Mouse (Mus musculus): ENCODE data around the gene Trpm2. TPM values are rescaled to one million over a fixed set of nuclear protein-coding genes. Genes with fewer than 3 reads are reported as not detected.

Trpm2 gene
- polyA plus RNA-seq, 1 experiment from 2014 or later: 0.85 TPM

DNA sequence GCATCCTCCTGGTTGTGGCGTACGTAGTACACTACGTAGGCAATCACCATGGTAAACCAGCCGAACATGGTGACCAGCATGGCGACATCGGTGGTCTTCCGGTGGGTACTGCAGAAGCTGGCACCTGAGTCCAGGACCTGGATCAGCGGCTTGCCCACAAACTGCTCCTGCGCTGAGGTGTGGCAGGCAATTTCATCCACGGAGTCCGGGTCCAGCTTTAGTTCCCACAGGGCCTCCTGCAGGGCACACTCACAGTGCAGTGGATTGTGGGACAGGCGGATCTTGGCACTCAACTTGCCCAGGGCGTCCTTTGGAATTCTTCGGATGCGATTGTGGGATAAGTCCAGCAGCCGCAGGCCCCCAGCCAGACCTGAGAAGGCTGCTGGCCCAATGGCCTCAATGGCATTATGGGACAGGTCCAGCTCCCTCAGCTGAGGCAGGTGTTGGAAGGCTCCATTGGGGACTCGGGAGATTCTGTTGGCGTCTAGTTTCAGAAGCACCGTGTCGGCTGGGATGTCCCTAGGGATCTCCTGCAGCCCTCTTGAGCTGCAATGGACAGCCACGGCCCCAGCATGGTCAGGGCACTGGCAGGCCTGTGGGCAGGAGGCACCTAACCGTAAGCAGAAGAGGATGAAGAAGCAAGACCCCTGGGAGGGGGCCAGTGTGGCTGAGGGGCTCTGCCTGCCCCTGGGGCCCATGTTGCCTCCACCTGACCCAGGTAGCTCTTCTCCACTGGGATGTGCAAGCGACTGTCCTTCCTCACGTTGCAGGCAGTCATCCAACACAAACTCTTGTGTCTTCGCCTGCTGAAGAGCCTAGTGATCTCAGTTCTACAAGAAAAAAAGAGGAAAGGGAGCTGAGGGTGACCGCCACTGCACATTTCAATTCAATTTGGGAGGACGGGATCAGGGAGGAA is 69.2 kb downstream of the Trpm2 start:
- ATAC-seq (ENCODE audit: low FRiP score, low TSS enrichment) (no peak), DNase-seq (ENCODE audit: low spot score) (no peak)
- Histone ChIP-seq H3K27me3 (ENCODE audit: control insufficient read depth, insufficient read depth, low read length) (no peaks in the 10 kb centered on the region), H3K4me1 (replicated peaks; ENCODE audit: control insufficient read depth, insufficient read depth) (no peaks in the 10 kb centered on the region; the same call in 1 of the 2 replicates), H3K27ac (replicated peaks) (no peak overlapping the region), H3K4me2 (replicated peaks; ENCODE audit: low read depth) (peak overlapping the region; percentile 81), H3K9me3 (ENCODE audit: control insufficient read depth, low read length) (no peaks in the 10 kb centered on the region), H3K36me3 (ENCODE audit: control insufficient read depth, insufficient read depth, low read length) (no peaks in the 10 kb centered on the region), H3K9ac (ENCODE audit: low read length) (0 out of 2 replicates have a peak overlapping the region, but pooled peaks have one; percentile 61), H3K4me3 (ENCODE audit: low read depth, low read length) (no peak overlapping the region; the same call in 1 of the 2 replicates)
- WGBS: 88% methylated on average over 27 of the region's 27 CpGs
- TF ChIP-seq EP300 (optimal IDR thresholded peaks at IDR 0.05) (no peak), CTCF (IDR thresholded peaks at IDR 0.05; ENCODE audit: low read depth) (no peak)

DNA sequence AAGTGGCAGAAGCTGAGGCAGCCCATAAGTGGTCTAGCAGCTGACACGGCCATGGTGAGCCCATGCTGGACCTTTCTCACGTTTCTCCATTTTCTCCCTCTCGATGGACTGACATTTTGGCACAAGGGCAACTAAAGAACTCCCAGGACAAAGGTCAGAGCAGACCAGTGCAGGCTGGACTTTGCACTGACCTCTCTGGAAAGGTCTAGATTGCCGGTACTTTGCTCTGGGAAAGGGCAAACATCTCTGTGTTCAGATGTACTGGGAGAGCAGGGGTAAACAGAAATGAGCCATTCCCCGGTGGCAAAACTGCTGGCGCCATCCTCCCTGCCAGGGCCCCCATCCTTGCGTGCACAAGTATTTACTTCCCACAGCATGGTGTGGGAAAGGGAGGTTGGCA is 70.2 kb downstream of the Trpm2 start:
- H3K4me3 ChIP-seq (ENCODE audit: low read depth, low read length): no peak overlapping the region
- DNase-seq (ENCODE audit: low spot score) (no peak), ATAC-seq (ENCODE audit: low FRiP score, low TSS enrichment) (no peak)
- H3K4me1 ChIP-seq (replicated peaks; ENCODE audit: control insufficient read depth, insufficient read depth): no peaks in the 10 kb centered on the region; the same call in 1 of the 2 replicates
- no peaks in the 10 kb centered on the region for H3K9me3 ChIP-seq (ENCODE audit: control insufficient read depth, low read length)
- no peaks in the 10 kb centered on the region for H3K27me3 ChIP-seq (ENCODE audit: control insufficient read depth, insufficient read depth, low read length)
- no peak overlapping the region for H3K27ac ChIP-seq (replicated peaks)
- 58% methylated on average over 7 of the region's 7 CpGs for WGBS
- H3K4me2 ChIP-seq (replicated peaks; ENCODE audit: low read depth): no peak overlapping the region
- H3K36me3 ChIP-seq (ENCODE audit: control insufficient read depth, insufficient read depth, low read length): no peaks in the 10 kb centered on the region
- no peak overlapping the region for H3K9ac ChIP-seq (ENCODE audit: low read length)
- TF ChIP-seq CTCF (IDR thresholded peaks at IDR 0.05; ENCODE audit: low read depth) (no peak), EP300 (optimal IDR thresholded peaks at IDR 0.05) (no peak)

DNA sequence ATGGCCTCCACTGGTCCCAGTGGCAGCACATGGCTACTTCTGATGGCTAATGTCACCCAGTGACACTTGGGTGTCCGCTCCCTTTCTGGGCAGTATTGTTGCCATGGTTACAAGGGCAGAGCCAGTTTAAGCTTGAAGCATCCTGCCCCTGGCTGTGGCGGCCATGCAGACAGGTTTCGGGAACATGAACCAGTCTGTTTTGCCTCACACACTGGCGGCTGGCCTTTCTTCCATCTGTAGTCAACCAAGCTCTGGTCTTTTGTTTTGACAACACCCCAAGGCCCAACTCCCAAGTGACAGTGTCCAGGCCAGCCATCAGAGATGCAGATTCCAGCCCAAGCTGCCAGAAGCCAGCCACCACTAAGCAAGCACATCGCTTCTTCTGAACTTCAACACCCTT is 74.8 kb downstream of the Trpm2 start:
- Histone ChIP-seq H3K4me2 (replicated peaks; ENCODE audit: low read depth) (no peak overlapping the region), H3K9me3 (ENCODE audit: control insufficient read depth, low read length) (no peaks in the 10 kb centered on the region), H3K9ac (ENCODE audit: low read length) (no peak overlapping the region), H3K36me3 (ENCODE audit: control insufficient read depth, insufficient read depth, low read length) (no peaks in the 10 kb centered on the region), H3K27ac (replicated peaks) (0 out of 2 replicates have a peak overlapping the region, but pooled peaks have one; percentile 30), H3K4me1 (replicated peaks; ENCODE audit: control insufficient read depth, insufficient read depth) (no peaks in the 10 kb centered on the region), H3K4me3 (ENCODE audit: low read depth, low read length) (no peak overlapping the region), H3K27me3 (ENCODE audit: control insufficient read depth, insufficient read depth, low read length) (no peaks in the 10 kb centered on the region)
- no peak for TF ChIP-seq EP300 (optimal IDR thresholded peaks at IDR 0.05)
- TF ChIP-seq CTCF (IDR thresholded peaks at IDR 0.05; ENCODE audit: low read depth): peak; percentile 14; the same call in 1 of the 2 replicates
- WGBS: 49% methylated on average over 5 of the region's 5 CpGs
- DNase-seq (ENCODE audit: low spot score) (no peak), ATAC-seq (ENCODE audit: low FRiP score, low TSS enrichment) (peak; percentile 41; the same call in 1 of the 2 replicates)

DNA sequence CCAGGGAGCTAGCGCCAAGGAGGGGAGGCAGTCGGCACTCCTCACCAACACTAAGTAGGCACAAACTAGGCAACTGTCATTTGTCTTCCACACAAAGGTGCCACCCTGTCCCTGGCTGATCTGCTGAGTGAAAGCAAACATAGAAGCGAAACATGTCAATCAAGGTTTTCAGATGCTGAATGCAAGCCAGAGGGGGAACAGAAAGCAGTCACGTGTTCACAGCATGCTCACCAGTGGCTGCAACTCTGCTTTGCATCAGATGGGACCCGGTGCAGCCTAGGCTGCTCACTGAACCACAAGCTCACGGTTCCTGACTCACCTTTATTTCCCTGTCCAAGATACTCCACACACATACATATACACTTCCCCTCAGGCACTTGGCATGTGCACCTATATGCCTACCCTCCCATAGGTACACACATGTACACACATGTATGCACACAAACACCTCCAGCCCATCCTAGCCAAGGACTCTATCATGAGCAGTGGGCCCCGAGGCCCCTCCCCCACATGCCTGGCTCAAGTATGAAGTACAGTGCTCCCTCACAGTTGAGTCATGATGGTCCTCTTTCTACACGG is 79.3 kb downstream of the Trpm2 start:
- Histone ChIP-seq H3K4me3 (ENCODE audit: low read depth, low read length) (no peak overlapping the region), H3K9ac (ENCODE audit: low read length) (no peak overlapping the region), H3K4me1 (replicated peaks; ENCODE audit: control insufficient read depth, insufficient read depth) (no peaks in the 10 kb centered on the region), H3K4me2 (replicated peaks; ENCODE audit: low read depth) (no peak overlapping the region), H3K27me3 (ENCODE audit: control insufficient read depth, insufficient read depth, low read length) (no peaks in the 10 kb centered on the region), H3K27ac (replicated peaks) (no peak overlapping the region), H3K36me3 (ENCODE audit: control insufficient read depth, insufficient read depth, low read length) (no peaks in the 10 kb centered on the region), H3K9me3 (ENCODE audit: control insufficient read depth, low read length) (no peaks in the 10 kb centered on the region)
- ATAC-seq (ENCODE audit: low FRiP score, low TSS enrichment) (no peak), DNase-seq (ENCODE audit: low spot score) (no peak)
- TF ChIP-seq EP300 (optimal IDR thresholded peaks at IDR 0.05) (no peak), CTCF (IDR thresholded peaks at IDR 0.05; ENCODE audit: low read depth) (no peak)
- 74% methylated on average over 8 of the region's 8 CpGs for WGBS

DNA sequence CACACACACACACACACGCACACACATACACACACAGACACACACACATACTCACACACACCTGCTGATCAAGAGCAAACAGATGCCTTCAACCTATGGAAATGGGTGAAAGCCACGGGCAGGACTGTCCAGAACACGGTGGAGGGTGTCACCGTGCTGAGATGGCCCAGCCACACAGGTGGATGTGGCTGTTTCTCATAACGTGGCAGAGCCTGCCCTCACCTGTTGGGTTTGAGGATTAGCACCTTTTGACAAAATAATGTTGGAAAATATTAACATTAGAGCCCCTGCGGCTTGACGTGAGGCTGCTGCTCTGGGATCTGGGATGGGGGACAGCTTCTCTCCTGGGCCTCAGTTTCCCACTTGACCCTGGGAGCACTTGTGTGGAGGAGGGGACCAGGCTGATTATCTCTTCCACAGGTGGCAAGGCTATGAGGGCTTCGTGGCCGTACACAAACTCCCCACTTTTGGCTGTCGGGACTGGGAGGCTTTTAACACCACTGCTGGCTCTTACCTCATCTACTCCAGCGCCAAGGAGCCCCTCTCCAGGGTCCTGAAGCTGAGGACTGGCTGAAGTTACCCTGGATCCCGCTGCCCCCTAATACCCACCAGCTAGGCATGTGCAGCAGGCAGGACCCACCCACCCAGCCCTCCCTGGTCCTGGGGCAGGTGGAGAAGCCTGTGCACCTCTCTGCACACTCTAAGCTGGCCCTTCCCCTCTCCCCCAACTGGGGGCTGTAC is 84.2 kb downstream of the Trpm2 start:
- H3K27ac ChIP-seq (replicated peaks): no peak overlapping the region
- TF ChIP-seq EP300 (optimal IDR thresholded peaks at IDR 0.05) (no peak), CTCF (IDR thresholded peaks at IDR 0.05; ENCODE audit: low read depth) (peak; percentile 58)
- H3K4me2 ChIP-seq (replicated peaks; ENCODE audit: low read depth): no peak overlapping the region
- DNase-seq (ENCODE audit: low spot score) (no peak), ATAC-seq (ENCODE audit: low FRiP score, low TSS enrichment) (peak; percentile 57; the same call in 1 of the 2 replicates)
- no peaks in the 10 kb centered on the region for H3K9me3 ChIP-seq (ENCODE audit: control insufficient read depth, low read length)
- H3K27me3 ChIP-seq (ENCODE audit: control insufficient read depth, insufficient read depth, low read length): no peaks in the 10 kb centered on the region
- H3K4me3 ChIP-seq (ENCODE audit: low read depth, low read length): no peak overlapping the region
- no peaks in the 10 kb centered on the region for H3K36me3 ChIP-seq (ENCODE audit: control insufficient read depth, insufficient read depth, low read length)
- H3K4me1 ChIP-seq (replicated peaks; ENCODE audit: control insufficient read depth, insufficient read depth): no peaks in the 10 kb centered on the region
- H3K9ac ChIP-seq (ENCODE audit: low read length): no peak overlapping the region
- 36% methylated on average over 12 of the region's 12 CpGs for WGBS

All from stomach, postnatal 0 days (tissue).